In genomic region chr6:63255826-63256555, GRCm38 (mm10) we compare ENCODE assay signal across 8 mouse cellular contexts. TPM values are rescaled to one million over a fixed set of nuclear protein-coding genes. Genes with fewer than 3 reads are reported as not detected.
DNase-seq lines count a peak whose midpoint lies in the region; ATAC-seq lines count a peak whose summit lies in the region.
"Had no signal": no experiment of that assay in that cellular context is flagged by ENCODE, and none has a peak within 500 bp of the region (broad histone marks: within the 10 kb centered on the region; RNA-seq: fewer than 3 reads in every experiment).

Gene Grid2, plus strand, starts transcription at chr6:63255876.

- peak; percentile 64 for DNase-seq in ES-CJ7 (ENCODE audit: low read depth, low spot score)
- DNase-seq in ZHBTc4 (ENCODE audit: low read depth, low spot score) = peak; percentile 62
- peak; percentile 65 for DNase-seq in embryonic facial prominence, embryonic 14.5 days (ENCODE audit: low spot score)
- DNase-seq in left cerebral cortex, postnatal 25 days (ENCODE audit: low spot score in 2 of 2) = peak; percentile 64 to 78
- DNase-seq in yolk sac, embryonic 10.5 days (ENCODE audit: low spot score) = peak; percentile 4

- no peak within 1 kb of the TSS for H3K27ac ChIP-seq in embryonic facial prominence, embryonic 14.5 days (replicated peaks; ENCODE audit: low read depth, low read length)
- H3K27ac ChIP-seq in hindbrain, embryonic 12.5 days = peak within 1 kb of the TSS; percentile 82
- H3K27ac ChIP-seq in midbrain, embryonic 15.5 days = peak within 1 kb of the TSS; percentile 82

- H3K27me3 ChIP-seq in embryonic facial prominence, embryonic 14.5 days (replicated peaks; ENCODE audit: control insufficient read depth, insufficient read depth, low read length) = peaks cover 48% of the 10 kb centered on the region
- no peaks in the 10 kb centered on the region for H3K27me3 ChIP-seq in hindbrain, embryonic 12.5 days
- H3K27me3 ChIP-seq in midbrain, embryonic 15.5 days (replicated peaks) = no peaks in the 10 kb centered on the region

- H3K4me3 ChIP-seq in embryonic facial prominence, embryonic 14.5 days (ENCODE audit: low read depth, low read length) = peak within 1 kb of the TSS; percentile 68
- peak within 1 kb of the TSS; percentile 82 for H3K4me3 ChIP-seq in hindbrain, embryonic 12.5 days
- peak within 1 kb of the TSS; percentile 85 for H3K4me3 ChIP-seq in midbrain, embryonic 15.5 days

- peak within 1 kb of the TSS; percentile 96 for H3K4me2 ChIP-seq in embryonic facial prominence, embryonic 14.5 days (ENCODE audit: low read depth, low read length)
- H3K4me2 ChIP-seq in hindbrain, embryonic 12.5 days (replicated peaks) = peak within 1 kb of the TSS; percentile 93
- peak within 1 kb of the TSS; percentile 86 for H3K4me2 ChIP-seq in midbrain, embryonic 15.5 days

- H3K9ac ChIP-seq in embryonic facial prominence, embryonic 14.5 days (ENCODE audit: low read depth, low read length) = peak within 1 kb of the TSS; percentile 65
- peak within 1 kb of the TSS; percentile 81 for H3K9ac ChIP-seq in hindbrain, embryonic 12.5 days
- H3K9ac ChIP-seq in midbrain, embryonic 15.5 days = peak within 1 kb of the TSS; percentile 82

- intact Hi-C loops in left cerebral cortex, postnatal 25 days (cut with DNase I) = loop anchor here (5.0 to 10.0 kb wide), 2 partner anchors 1281 to 1396 kb away; no protein-coding TSS in a partner anchor

- no peaks in the 10 kb centered on the region for H3K9me3 ChIP-seq in embryonic facial prominence, embryonic 14.5 days (ENCODE audit: control insufficient read depth, low read length)
- H3K9me3 ChIP-seq in hindbrain, embryonic 12.5 days (replicated peaks) = no peaks in the 10 kb centered on the region
- H3K9me3 ChIP-seq in midbrain, embryonic 15.5 days = no peaks in the 10 kb centered on the region

- H3K36me3 ChIP-seq in embryonic facial prominence, embryonic 14.5 days (ENCODE audit: control insufficient read depth, insufficient read depth, low read length) = no peaks in the 10 kb centered on the region
- no peaks in the 10 kb centered on the region for H3K36me3 ChIP-seq in hindbrain, embryonic 12.5 days
- no peaks in the 10 kb centered on the region for H3K36me3 ChIP-seq in midbrain, embryonic 15.5 days (replicated peaks)

- peaks cover 4% of the 10 kb centered on the region; the same call in 1 of the 2 replicates for H3K4me1 ChIP-seq in embryonic facial prominence, embryonic 14.5 days (ENCODE audit: control insufficient read depth, insufficient read depth, low read length)
- 0 out of 2 replicates have a peak, but pooled peaks cover 4% of the 10 kb centered on the region for H3K4me1 ChIP-seq in hindbrain, embryonic 12.5 days
- H3K4me1 ChIP-seq in midbrain, embryonic 15.5 days = peaks cover 15% of the 10 kb centered on the region

- ATAC-seq in embryonic facial prominence, embryonic 14.5 days (ENCODE audit: low read depth) = peak; percentile 58
- peak; percentile 72 for ATAC-seq in hindbrain, embryonic 12.5 days (ENCODE audit: low FRiP score)
- ATAC-seq in midbrain, embryonic 15.5 days (replicated peaks) = peak; percentile 77

- WGBS in embryonic facial prominence, embryonic 14.5 days = under 1% methylated on average over 41 of the region's 71 CpGs
- under 1% methylated on average over 68 of the region's 71 CpGs for WGBS in hindbrain, embryonic 12.5 days
- under 1% methylated on average over 71 of the region's 71 CpGs for WGBS in midbrain, embryonic 15.5 days

RNA-seq across cellular contexts. Expression of gene Grid2, which starts in this region (rescaled TPM):
- polyA plus RNA-seq in embryonic facial prominence, embryonic 14.5 days (2014; fragmentation: Nextera tagmentation; extraction: Ambion mirVana) = 2.1 and 2.4 TPM in 2 replicates
- polyA plus RNA-seq in hindbrain, embryonic 12.5 days (2016; fragmentation: Nextera tagmentation; extraction: Ambion mirVana) = 7.3 and 8.1 TPM in 2 replicates
- 10 to 100 TPM; 17.2 to 23.7 TPM for total RNA-seq in left cerebral cortex, postnatal 25 days (2021)
- 11.7 and 14.1 TPM in 2 replicates for polyA plus RNA-seq in midbrain, embryonic 15.5 days (2015; fragmentation: Nextera tagmentation; extraction: Ambion mirVana)
- total RNA-seq: common myeloid progenitor, adult 5-6 weeks had no signal

Comparison
In these comparisons a context has a peak if more than half of its experiments do, and no peak if none do; other contexts are left out.
1. DNase-seq: peak in every context shown above with its lines; median percentile 71 in left cerebral cortex, postnatal 25 days; 65 in embryonic facial prominence, embryonic 14.5 days; 64 in ES-CJ7; 62 in ZHBTc4; 4 in yolk sac, embryonic 10.5 days.